Mouse (Mus musculus) hindbrain, embryonic 16.5 days (tissue): ENCODE measurements around the gene Hpse2. TPM values are rescaled to one million over a fixed set of nuclear protein-coding genes. Genes with fewer than 3 reads are reported as not detected.

Experiments used
- ATAC-seq: fragments of 200-750 bp; cut with Nextera tagmentation; 2 replicates; pipeline ENCODE4 v1.8.0; 2017; ENCODE audit warnings: moderate TSS enrichment, moderate library complexity
- H3K27ac ChIP-seq: fragments of 300-500 bp; sonication (generic); 2 replicates; pipeline ENCODE4 v1.5.1; 2014; ENCODE audit warnings: low read depth, mild to moderate bottlenecking, control low read depth, low read length, moderate library complexity
- H3K27me3 ChIP-seq: fragments of 300-500 bp; sonication (generic); replicated peaks from 2 replicates; pipeline ENCODE4 v1.6.1; 2014; ENCODE audit warnings: low read length; ENCODE audit not compliant: control insufficient read depth, insufficient read depth
- H3K36me3 ChIP-seq: fragments of 300-500 bp; sonication (generic); 2 replicates; pipeline ENCODE4 v1.6.1; 2014; ENCODE audit warnings: mild to moderate bottlenecking, low read length, moderate library complexity, mixed read lengths; ENCODE audit not compliant: control insufficient read depth, insufficient read depth
- H3K4me1 ChIP-seq: fragments of 300-500 bp; sonication (generic); 2 replicates; pipeline ENCODE4 v1.6.1; 2014; ENCODE audit warnings: low read depth, low read length; ENCODE audit not compliant: control insufficient read depth, insufficient read depth
- H3K4me2 ChIP-seq: fragments of 300-500 bp; sonication (generic); 2 replicates; pipeline ENCODE4 v1.6.1; 2014; ENCODE audit warnings: mild to moderate bottlenecking, low read length, control low read depth, moderate library complexity
- H3K4me3 ChIP-seq: fragments of 300-500 bp; sonication (generic); 2 replicates; pipeline ENCODE4 v1.5.1; 2014; ENCODE audit warnings: mild to moderate bottlenecking, low read length, control low read depth, moderate library complexity
- H3K9ac ChIP-seq: fragments of 300-500 bp; sonication (generic); 2 replicates; pipeline ENCODE4 v1.6.1; 2014; ENCODE audit warnings: low read depth, mild to moderate bottlenecking, control low read depth, low read length, moderate library complexity
- H3K9me3 ChIP-seq: fragments of 300-500 bp; sonication (generic); 2 replicates; pipeline ENCODE4 v1.6.1; 2014; ENCODE audit warnings: mild to moderate bottlenecking, low read length, moderate library complexity; ENCODE audit not compliant: control insufficient read depth
- WGBS: fragments of 180-500 bp; shearing (Covaris S2); extraction: QIAGEN DNeasy Blood & Tissue Kit; methylation state at CpG from one replicate; pipeline ENCODE4 v1.1.7; 2014; 5-methylcytosine and 5-hydroxymethylcytosine counted together
- polyA plus RNA-seq: library from polyadenylated mRNA; unstranded; fragments of >200 nt; fragmentation: Nextera tagmentation; extraction: Ambion mirVana; gene quantifications from 2 replicates; pipeline ENCODE4 v1.2.1, GENCODE M21; 2015

The Hpse2 gene
- polyA plus RNA-seq, 1 experiment from 2014 or later: 0.20 TPM

GRCm38 (mm10) chr19:43096915-43097314 lies 291.2 kb downstream of the Hpse2 start:
- WGBS: 92% methylated on average over 2 of the region's 2 CpGs

GRCm38 (mm10) chr19:43087216-43087615 lies 300.9 kb downstream of the Hpse2 start:
- no peak for ATAC-seq
- Histone ChIP-seq H3K4me3 (no peak overlapping the region), H3K27ac (no peak overlapping the region), H3K9me3 (no peaks in the 10 kb centered on the region), H3K4me1 (no peaks in the 10 kb centered on the region), H3K9ac (no peak overlapping the region), H3K27me3 (no peaks in the 10 kb centered on the region), H3K36me3 (no peaks in the 10 kb centered on the region), H3K4me2 (no peak overlapping the region)
- 96% methylated on average over 3 of the region's 3 CpGs for WGBS

More at GRCm38 (mm10) chr19:43096915-43097314, 291.2 kb downstream of the Hpse2 start:
- Histone ChIP-seq H3K36me3 (no peaks in the 10 kb centered on the region), H3K9ac (no peak overlapping the region), H3K4me2 (no peak overlapping the region), H3K27ac (no peak overlapping the region), H3K9me3 (no peaks in the 10 kb centered on the region), H3K4me3 (no peak overlapping the region), H3K4me1 (no peaks in the 10 kb centered on the region), H3K27me3 (no peaks in the 10 kb centered on the region)
- ATAC-seq: no peak

- H3K4me2 ChIP-seq: no peak overlapping the region
- no peak overlapping the region for H3K4me3 ChIP-seq
- no peak for ATAC-seq
- no peaks in the 10 kb centered on the region for H3K36me3 ChIP-seq
- no peak overlapping the region for H3K27ac ChIP-seq
- 90% methylated on average over 2 of the region's 2 CpGs for whole genome bisulfite sequencing
- no peak overlapping the region for H3K9ac ChIP-seq
- H3K4me1 ChIP-seq: no peaks in the 10 kb centered on the region
- H3K27me3 ChIP-seq: no peaks in the 10 kb centered on the region
- no peaks in the 10 kb centered on the region for H3K9me3 ChIP-seq
These were observed 324.0 kb downstream of the Hpse2 start for GRCm38 (mm10) chr19:43064155-43064554.

GRCm38 (mm10) chr19:43044506-43044905 lies 343.6 kb downstream of the Hpse2 start:
- no peaks in the 10 kb centered on the region for H3K4me1 ChIP-seq
- H3K27me3 ChIP-seq: no peaks in the 10 kb centered on the region
- H3K9me3 ChIP-seq: no peaks in the 10 kb centered on the region
- ATAC-seq: no peak
- no peak overlapping the region for H3K4me3 ChIP-seq
- no peak overlapping the region for H3K4me2 ChIP-seq
- no peaks in the 10 kb centered on the region for H3K36me3 ChIP-seq
- 47% methylated on average over 4 of the region's 4 CpGs for WGBS
- no peak overlapping the region for H3K9ac ChIP-seq
- H3K27ac ChIP-seq: no peak overlapping the region

GRCm38 (mm10) chr19:43042721-43043120 lies 345.4 kb downstream of the Hpse2 start:
- no peak overlapping the region for H3K4me3 ChIP-seq
- H3K36me3 ChIP-seq: no peaks in the 10 kb centered on the region
- no peak overlapping the region for H3K4me2 ChIP-seq
- no peak overlapping the region for H3K9ac ChIP-seq
- H3K27me3 ChIP-seq: no peaks in the 10 kb centered on the region
- H3K9me3 ChIP-seq: no peaks in the 10 kb centered on the region
- ATAC-seq: no peak
- 64% methylated on average over 2 of the region's 2 CpGs for WGBS
- no peaks in the 10 kb centered on the region for H3K4me1 ChIP-seq
- no peak overlapping the region for H3K27ac ChIP-seq

- no peak for ATAC-seq
- H3K4me2 ChIP-seq: no peak overlapping the region
- H3K27me3 ChIP-seq: no peaks in the 10 kb centered on the region
- H3K4me1 ChIP-seq: no peaks in the 10 kb centered on the region
- no peak overlapping the region for H3K9ac ChIP-seq
- 79% methylated on average over 2 of the region's 2 CpGs for WGBS
- no peak overlapping the region for H3K4me3 ChIP-seq
- H3K9me3 ChIP-seq: no peaks in the 10 kb centered on the region
- H3K27ac ChIP-seq: no peak overlapping the region
- H3K36me3 ChIP-seq: no peaks in the 10 kb centered on the region
These were observed 345.9 kb downstream of the Hpse2 start for GRCm38 (mm10) chr19:43042211-43042610.

GRCm38 (mm10) chr19:43036381-43036780 lies 351.8 kb downstream of the Hpse2 start:
- Histone ChIP-seq H3K27me3 (no peaks in the 10 kb centered on the region), H3K4me1 (no peaks in the 10 kb centered on the region), H3K4me2 (no peak overlapping the region), H3K9me3 (no peaks in the 10 kb centered on the region), H3K36me3 (no peaks in the 10 kb centered on the region), H3K4me3 (no peak overlapping the region), H3K27ac (no peak overlapping the region), H3K9ac (no peak overlapping the region)
- 92% methylated on average over 4 of the region's 4 CpGs for WGBS
- no peak for ATAC-seq

- H3K4me1 ChIP-seq: no peaks in the 10 kb centered on the region
- no peak for ATAC-seq
These were observed 360.9 kb downstream of the Hpse2 start for GRCm38 (mm10) chr19:43027305-43027704.

GRCm38 (mm10) chr19:43022611-43023173 lies 365.5 kb downstream of the Hpse2 start:
- Histone ChIP-seq H3K9me3 (no peaks in the 10 kb centered on the region), H3K4me1 (no peaks in the 10 kb centered on the region), H3K9ac (no peak overlapping the region), H3K4me3 (no peak overlapping the region), H3K4me2 (no peak overlapping the region), H3K36me3 (no peaks in the 10 kb centered on the region), H3K27me3 (no peaks in the 10 kb centered on the region; the same call in 1 of the 2 replicates), H3K27ac (no peak overlapping the region)
- 88% methylated on average over 3 of the region's 3 CpGs for WGBS
- no peak for ATAC-seq

More at GRCm38 (mm10) chr19:43027305-43027704, 360.9 kb downstream of the Hpse2 start:
- Histone ChIP-seq H3K36me3 (no peaks in the 10 kb centered on the region), H3K4me3 (no peak overlapping the region), H3K27ac (no peak overlapping the region), H3K9me3 (no peaks in the 10 kb centered on the region), H3K9ac (no peak overlapping the region), H3K27me3 (no peaks in the 10 kb centered on the region), H3K4me2 (no peak overlapping the region)
- 32% methylated on average over 4 of the region's 4 CpGs for WGBS
